Mouse (Mus musculus): ENCODE measurements around the gene Wdhd1. TPM values are rescaled to one million over a fixed set of nuclear protein-coding genes. Genes with fewer than 3 reads are reported as not detected.
"Not testable (repeated sequence)": the region's sequence is repeated elsewhere in the genome, so short reads cannot be mapped to it uniquely, and the experiment has no call there.

The Wdhd1 gene
- polyA plus RNA-seq (2015; fragmentation: Nextera tagmentation; extraction: Ambion mirVana) = 5.2 TPM in 2 replicates

GRCm38 (mm10) chr14:47276637-47277393, at the start of gene Wdhd1, which contains the start of gene Socs4:
Wdhd1 (minus strand) TSS chr14:47276857.
Socs4 (plus strand) TSS chr14:47276931.
- Histone ChIP-seq H3K4me3 (ENCODE audit: low read depth, low read length) (peak within 1 kb of the TSS; percentile 95), H3K27ac (replicated peaks) (peak within 1 kb of the TSS; percentile 98), H3K27me3 (ENCODE audit: control insufficient read depth, insufficient read depth, low read length) (no peaks in the 10 kb centered on the region), H3K36me3 (ENCODE audit: control insufficient read depth, insufficient read depth, low read length) (no peaks in the 10 kb centered on the region), H3K9ac (ENCODE audit: low read length) (peak within 1 kb of the TSS; percentile 90), H3K4me1 (replicated peaks; ENCODE audit: control insufficient read depth, insufficient read depth) (no peaks in the 10 kb centered on the region), H3K9me3 (ENCODE audit: control insufficient read depth, low read length) (no peaks in the 10 kb centered on the region), H3K4me2 (replicated peaks; ENCODE audit: low read depth) (peak within 1 kb of the TSS; percentile 80)
- DNase-seq (ENCODE audit: low spot score) = peak; percentile 96
- WGBS = under 1% methylated on average over 74 of the region's 77 CpGs
- peak; percentile 98 for ATAC-seq (ENCODE audit: low FRiP score, low TSS enrichment)
- TF ChIP-seq CTCF (IDR thresholded peaks at IDR 0.05; ENCODE audit: low read depth) = peak; percentile 37; the same call in 1 of the 2 replicates
- no peak for TF ChIP-seq EP300 (optimal IDR thresholded peaks at IDR 0.05)

GRCm38 (mm10) chr14:47325965-47326761, 49.5 kb upstream of the Wdhd1 start:
- Histone ChIP-seq H3K9ac (ENCODE audit: low read length) (no peak overlapping the region), H3K9me3 (ENCODE audit: control insufficient read depth, low read length) (no peaks in the 10 kb centered on the region), H3K4me1 (replicated peaks; ENCODE audit: control insufficient read depth, insufficient read depth) (no peaks in the 10 kb centered on the region), H3K36me3 (ENCODE audit: control insufficient read depth, insufficient read depth, low read length) (no peaks in the 10 kb centered on the region), H3K27me3 (ENCODE audit: control insufficient read depth, insufficient read depth, low read length) (no peaks in the 10 kb centered on the region), H3K27ac (replicated peaks) (no peak overlapping the region), H3K4me3 (ENCODE audit: low read depth, low read length) (no peak overlapping the region), H3K4me2 (replicated peaks; ENCODE audit: low read depth) (no peak overlapping the region)
- ATAC-seq (ENCODE audit: low FRiP score, low TSS enrichment) (no peak), DNase-seq (ENCODE audit: low spot score) (no peak)
- TF ChIP-seq CTCF (IDR thresholded peaks at IDR 0.05; ENCODE audit: low read depth) = no peak
- 77% methylated on average over 9 of the region's 9 CpGs for WGBS

GRCm38 (mm10) chr14:47321581-47321980, 44.9 kb upstream of the Wdhd1 start:
- not testable (repeated sequence) for H3K36me3 ChIP-seq (ENCODE audit: control insufficient read depth, insufficient read depth, low read length)

GRCm38 (mm10) chr14:47319362-47319761, 42.7 kb upstream of the Wdhd1 start:
- ATAC-seq (ENCODE audit: low FRiP score, low TSS enrichment) = peak; percentile 79
- no peak overlapping the region for H3K27ac ChIP-seq (replicated peaks)
- H3K9ac ChIP-seq (ENCODE audit: low read length) = no peak overlapping the region
- H3K4me2 ChIP-seq (replicated peaks; ENCODE audit: low read depth) = no peak overlapping the region
- H3K27me3 ChIP-seq (ENCODE audit: control insufficient read depth, insufficient read depth, low read length) = no peaks in the 10 kb centered on the region
- no peak for DNase-seq (ENCODE audit: low spot score)
- TF ChIP-seq CTCF (IDR thresholded peaks at IDR 0.05; ENCODE audit: low read depth) (no peak), EP300 (optimal IDR thresholded peaks at IDR 0.05) (no peak)
- H3K4me3 ChIP-seq (ENCODE audit: low read depth, low read length) = no peak overlapping the region
- H3K36me3 ChIP-seq (ENCODE audit: control insufficient read depth, insufficient read depth, low read length) = peaks cover 5% of the 10 kb centered on the region; the same call in 1 of the 2 replicates
- 71% methylated on average over 5 of the region's 5 CpGs for WGBS
- no peaks in the 10 kb centered on the region for H3K4me1 ChIP-seq (replicated peaks; ENCODE audit: control insufficient read depth, insufficient read depth)
- no peaks in the 10 kb centered on the region for H3K9me3 ChIP-seq (ENCODE audit: control insufficient read depth, low read length)

More at GRCm38 (mm10) chr14:47321581-47321980, 44.9 kb upstream of the Wdhd1 start:
- WGBS = 96% methylated on average over 5 of the region's 8 CpGs
- DNase-seq (ENCODE audit: low spot score); H3K4me2 ChIP-seq (replicated peaks; ENCODE audit: low read depth); ATAC-seq (ENCODE audit: low FRiP score, low TSS enrichment); H3K4me3 ChIP-seq (ENCODE audit: low read depth, low read length); H3K27me3 ChIP-seq (ENCODE audit: control insufficient read depth, insufficient read depth, low read length); H3K4me1 ChIP-seq (replicated peaks; ENCODE audit: control insufficient read depth, insufficient read depth); H3K9ac ChIP-seq (ENCODE audit: low read length); H3K27ac ChIP-seq (replicated peaks); H3K9me3 ChIP-seq (ENCODE audit: control insufficient read depth, low read length): not testable (repeated sequence)

- no peak; the same call in 1 of the 2 replicates for ATAC-seq (ENCODE audit: low FRiP score, low TSS enrichment)
- no peaks in the 10 kb centered on the region for H3K9me3 ChIP-seq (ENCODE audit: control insufficient read depth, low read length)
- no peak overlapping the region for H3K4me2 ChIP-seq (replicated peaks; ENCODE audit: low read depth)
- DNase-seq (ENCODE audit: low spot score) = no peak
- no peak overlapping the region for H3K27ac ChIP-seq (replicated peaks)
- WGBS = 93% methylated on average over 18 of the region's 18 CpGs
- H3K4me1 ChIP-seq (replicated peaks; ENCODE audit: control insufficient read depth, insufficient read depth) = no peaks in the 10 kb centered on the region
- H3K9ac ChIP-seq (ENCODE audit: low read length) = no peak overlapping the region
- no peaks in the 10 kb centered on the region for H3K27me3 ChIP-seq (ENCODE audit: control insufficient read depth, insufficient read depth, low read length)
- TF ChIP-seq EP300 (optimal IDR thresholded peaks at IDR 0.05) (no peak), CTCF (IDR thresholded peaks at IDR 0.05; ENCODE audit: low read depth) (no peak)
- peaks cover 13% of the 10 kb centered on the region for H3K36me3 ChIP-seq (ENCODE audit: control insufficient read depth, insufficient read depth, low read length)
- no peak overlapping the region for H3K4me3 ChIP-seq (ENCODE audit: low read depth, low read length)
Measured at GRCm38 (mm10) chr14:47310342-47311181, 33.9 kb upstream of the Wdhd1 start.
